Mouse (Mus musculus): ENCODE measurements around the gene Ccr10.

- no peak for TF ChIP-seq CTCF (IDR thresholded peaks at IDR 0.05; ENCODE audit: borderline replicate concordance, insufficient read depth, low read depth, low read length)
- no peak for TF ChIP-seq POLR2A (IDR thresholded peaks at IDR 0.05; ENCODE audit: borderline replicate concordance, insufficient read depth, low read length)
These were observed 6.8 kb downstream of the Ccr10 start for GRCm38 (mm10) chr11:101168301-101168980.

Data from cerebellum, adult 2 months (tissue).